Mouse (Mus musculus) heart, embryonic 14.5 days (tissue): ENCODE results near the gene Elp1. TPM values are rescaled to one million over a fixed set of nuclear protein-coding genes. Genes with fewer than 3 reads are reported as not detected.

Experiments used
- ATAC-seq: fragments of 200-750 bp; cut with Nextera tagmentation; 2 replicates; pipeline ENCODE4 v1.8.0; 2017; ENCODE audit warnings: low read depth, moderate TSS enrichment; ENCODE audit not compliant: insufficient number of reproducible peaks, insufficient read depth, low FRiP score
- H3K27ac ChIP-seq, 2 experiments: fragments of 200-500 bp in 1 of 2; fragments of 300-500 bp in 1 of 2; sonication (generic) in 1 of 2; replicated peaks in 1 of 2; 2 replicates each; pipeline ENCODE4 v1.5.1; 2012 to 2014; ENCODE audit warnings: low read depth in 2 of 2, low read length in 2 of 2, control low read depth in 1 of 2, mild to moderate bottlenecking in 1 of 2, mixed read lengths in 1 of 2; ENCODE audit not compliant: control insufficient read depth in 1 of 2, insufficient read depth in 1 of 2
- H3K27me3 ChIP-seq: fragments of 300-500 bp; sonication (generic); 2 replicates; pipeline ENCODE4 v1.6.1; 2014; ENCODE audit warnings: mild to moderate bottlenecking, low read length, control low read depth; ENCODE audit not compliant: control insufficient read depth, insufficient read depth
- H3K36me3 ChIP-seq: fragments of 300-500 bp; sonication (generic); 2 replicates; pipeline ENCODE4 v1.6.1; 2014; ENCODE audit warnings: mild to moderate bottlenecking, control low read depth, low read length, mixed read lengths; ENCODE audit not compliant: control insufficient read depth, insufficient read depth
- H3K4me1 ChIP-seq, 2 experiments: fragments of 200-500 bp in 1 of 2; fragments of 300-500 bp in 1 of 2; sonication (generic) in 1 of 2; 2 replicates each; pipeline ENCODE4 v1.6.1; 2012 to 2014; ENCODE audit warnings: low read length in 2 of 2, control low read depth in 1 of 2, mixed read lengths in 1 of 2; ENCODE audit not compliant: control insufficient read depth in 2 of 2, insufficient read depth in 2 of 2
- H3K4me2 ChIP-seq: fragments of 300-500 bp; sonication (generic); 2 replicates; pipeline ENCODE4 v1.6.1; 2014; ENCODE audit warnings: mild to moderate bottlenecking, low read length
- H3K4me3 ChIP-seq, 2 experiments: fragments of 200-500 bp in 1 of 2; fragments of 300-500 bp in 1 of 2; sonication (generic) in 1 of 2; 2 replicates each; pipeline ENCODE4 v1.5.1; 2012 to 2014; ENCODE audit warnings: low read length in 2 of 2, mild to moderate bottlenecking in 2 of 2, control low read depth in 1 of 2, low read depth in 1 of 2, moderate library complexity in 1 of 2; ENCODE audit not compliant: control insufficient read depth in 1 of 2, insufficient read depth in 1 of 2
- H3K9ac ChIP-seq: fragments of 300-500 bp; sonication (generic); 2 replicates; pipeline ENCODE4 v1.6.1; 2014; ENCODE audit warnings: mild to moderate bottlenecking, low read length
- H3K9me3 ChIP-seq: fragments of 300-500 bp; sonication (generic); 2 replicates; pipeline ENCODE4 v1.6.1; 2016; ENCODE audit warnings: low read length, control low read depth; ENCODE audit not compliant: control insufficient read depth
- WGBS: fragments of 180-500 bp; shearing (Covaris S2); extraction: QIAGEN DNeasy Blood & Tissue Kit; methylation state at CpG from one replicate; pipeline ENCODE4 v1.1.7; 2014; 5-methylcytosine and 5-hydroxymethylcytosine counted together
- polyA plus RNA-seq: library from polyadenylated mRNA; unstranded; fragments of >200 nt; fragmentation: Nextera tagmentation; extraction: Ambion mirVana; gene quantifications from 2 replicates; pipeline ENCODE4 v1.2.1, GENCODE M21; 2014

The Elp1 gene
- polyA plus RNA-seq, 1 experiment from 2014 or later, result 36.6 TPM

- Histone ChIP-seq H3K9ac (no peak overlapping the region), H3K36me3 (no peaks in the 10 kb centered on the region), H3K27me3 (no peaks in the 10 kb centered on the region), H3K4me2 (no peak overlapping the region), H3K4me3 (no peak overlapping the region), H3K9me3 (peaks cover 2% of the 10 kb centered on the region), H3K4me1 (peaks cover 29 to 43% of the 10 kb centered on the region in 2 experiments), H3K27ac (no peak overlapping the region)
- 50% methylated on average over 6 of the region's 6 CpGs for WGBS
- no peak for ATAC-seq
Observed at GRCm38 (mm10) chr4:56722346-56722745, 79.8 kb downstream of the Elp1 start.

DNA sequence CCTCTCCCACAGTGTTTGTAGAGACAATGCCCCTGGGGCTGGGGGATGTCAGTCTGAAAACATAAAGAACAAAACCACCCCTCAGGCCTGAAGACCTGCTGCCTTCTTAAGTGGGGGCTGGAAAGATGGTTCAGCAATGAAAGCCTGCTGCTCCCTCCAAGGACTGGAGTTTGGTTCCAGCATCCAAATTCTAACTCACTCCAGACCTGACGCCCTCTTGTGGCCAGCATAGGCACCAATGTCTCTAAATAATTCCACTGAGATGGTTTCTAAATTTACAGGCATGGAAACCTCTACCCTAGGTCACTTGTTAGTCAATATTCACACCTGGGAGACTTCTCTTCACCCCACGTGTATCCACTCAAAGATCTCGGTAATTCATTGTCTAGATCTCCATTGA is 80.7 kb downstream of the Elp1 start:
- Histone ChIP-seq H3K4me2 (no peak overlapping the region), H3K27ac (no peak overlapping the region), H3K4me1 (peaks cover 33 to 43% of the 10 kb centered on the region in 2 experiments), H3K9me3 (no peaks in the 10 kb centered on the region), H3K9ac (no peak overlapping the region), H3K4me3 (no peak overlapping the region), H3K27me3 (no peaks in the 10 kb centered on the region), H3K36me3 (no peaks in the 10 kb centered on the region)
- 32% methylated on average over 3 of the region's 3 CpGs for WGBS
- no peak for ATAC-seq

GRCm38 (mm10) chr4:56720403-56720802 is 81.7 kb downstream of the Elp1 start:
- no peaks in the 10 kb centered on the region for H3K27me3 ChIP-seq
- 49% methylated on average over 9 of the region's 9 CpGs for WGBS
- H3K27ac ChIP-seq, result peak overlapping the region; percentile 86 to 89

GRCm38 (mm10) chr4:56719456-56719855 is 82.7 kb downstream of the Elp1 start:
- H3K9me3 ChIP-seq, result no peaks in the 10 kb centered on the region
- no peaks in the 10 kb centered on the region for H3K27me3 ChIP-seq
- peak overlapping the region; percentile 46 for H3K4me2 ChIP-seq
- H3K4me3 ChIP-seq, result no peak overlapping the region
- H3K4me1 ChIP-seq, result peaks cover 34 to 43% of the 10 kb centered on the region in 2 experiments
- 0 out of 2 replicates have a peak overlapping the region, but pooled peaks have one; percentile 6 for H3K9ac ChIP-seq
- H3K27ac ChIP-seq, result peak overlapping the region; percentile 86 to 89
- ATAC-seq, result peak; percentile 81
- no peaks in the 10 kb centered on the region for H3K36me3 ChIP-seq
- WGBS, result 13% methylated on average over 9 of the region's 9 CpGs

More at GRCm38 (mm10) chr4:56720403-56720802, 81.7 kb downstream of the Elp1 start:
- ATAC-seq, result no peak
- H3K36me3 ChIP-seq, result no peaks in the 10 kb centered on the region
- no peaks in the 10 kb centered on the region for H3K9me3 ChIP-seq
- peak overlapping the region; percentile 39; the same call in 1 of the 2 replicates for H3K9ac ChIP-seq
- H3K4me2 ChIP-seq, result peak overlapping the region; percentile 46; the same call in 1 of the 2 replicates
- H3K4me1 ChIP-seq, result peaks cover 34 to 43% of the 10 kb centered on the region in 2 experiments
- H3K4me3 ChIP-seq, result no peak overlapping the region

GRCm38 (mm10) chr4:56718573-56719442 is 83.3 kb downstream of the Elp1 start:
- Histone ChIP-seq H3K27ac (peak overlapping the region; percentile 86 to 89), H3K4me1 (peaks cover 34 to 43% of the 10 kb centered on the region in 2 experiments), H3K4me3 (no peak overlapping the region), H3K4me2 (peak overlapping the region; percentile 46), H3K36me3 (no peaks in the 10 kb centered on the region), H3K9ac (0 out of 2 replicates have a peak overlapping the region, but pooled peaks have one; percentile 27), H3K9me3 (no peaks in the 10 kb centered on the region), H3K27me3 (no peaks in the 10 kb centered on the region)
- WGBS, result 25% methylated on average over 12 of the region's 12 CpGs
- ATAC-seq, result peak; percentile 20; the same call in 1 of the 2 replicates

GRCm38 (mm10) chr4:56717932-56718331 is 84.2 kb downstream of the Elp1 start:
- no peak overlapping the region for H3K9ac ChIP-seq
- peak overlapping the region; percentile 33 to 89; a peak in 2 of 4 replicates for H3K27ac ChIP-seq
- no peak overlapping the region for H3K4me3 ChIP-seq
- H3K36me3 ChIP-seq, result no peaks in the 10 kb centered on the region
- no peaks in the 10 kb centered on the region for H3K9me3 ChIP-seq
- 90% methylated on average over 3 of the region's 3 CpGs for WGBS
- no peak overlapping the region for H3K4me2 ChIP-seq
- H3K4me1 ChIP-seq, result peaks cover 33 to 42% of the 10 kb centered on the region in 2 experiments
- ATAC-seq, result no peak
- H3K27me3 ChIP-seq, result no peaks in the 10 kb centered on the region

GRCm38 (mm10) chr4:56716801-56717200 is 85.3 kb downstream of the Elp1 start:
- no peaks in the 10 kb centered on the region for H3K9me3 ChIP-seq
- no peak overlapping the region for H3K4me3 ChIP-seq
- H3K4me1 ChIP-seq, result peaks cover 23 to 32% of the 10 kb centered on the region in 2 experiments
- ATAC-seq, result no peak
- no peak overlapping the region for H3K9ac ChIP-seq
- H3K27me3 ChIP-seq, result no peaks in the 10 kb centered on the region
- no peak overlapping the region for H3K27ac ChIP-seq
- no peaks in the 10 kb centered on the region for H3K36me3 ChIP-seq
- no peak overlapping the region for H3K4me2 ChIP-seq
- WGBS, result 58% methylated on average over 5 of the region's 5 CpGs
